Mouse (Mus musculus) megakaryocyte, embryonic 14.5 days (primary cell): ENCODE results near the gene Ifit2. TPM values are rescaled to one million over a fixed set of nuclear protein-coding genes. Genes with fewer than 3 reads are reported as not detected.

Experiments
- H3K27me3 ChIP-seq: replicated peaks from 2 replicates; pipeline ENCODE3; 2012; ENCODE audit warnings: inconsistent platforms
- H3K36me3 ChIP-seq: replicated peaks from 2 replicates; pipeline ENCODE3; 2012; ENCODE audit warnings: low read length, inconsistent platforms, mixed read lengths
- H3K4me1 ChIP-seq: 2 replicates; pipeline ENCODE4 v1.6.1; 2012; ENCODE audit warnings: inconsistent platforms
- H3K4me3 ChIP-seq: replicated peaks from 2 replicates; pipeline ENCODE3; 2012; ENCODE audit warnings: moderate library complexity, mild to moderate bottlenecking, inconsistent platforms
- H3K9me3 ChIP-seq: 2 replicates; pipeline ENCODE4 v1.6.1; 2012; ENCODE audit warnings: inconsistent platforms
- FLI1 ChIP-seq: IDR thresholded peaks from 2 replicates; pipeline ENCODE4 v1.6.1; 2012; ENCODE audit warnings: low read length, inconsistent platforms, mixed read lengths
- GATA1 ChIP-seq: IDR thresholded peaks from 3 replicates; pipeline ENCODE4 v1.6.1; 2012; ENCODE audit warnings: mixed read lengths, low read length, inconsistent platforms, borderline replicate concordance
- polyA plus RNA-seq: library from polyadenylated mRNA; stranded (reverse); fragments of >175 nt; gene quantifications from 2 replicates; pipeline ENCODE4 v1.2.3, GENCODE M21; 2012; ENCODE audit warnings: low replicate concordance; ENCODE audit not compliant: insufficient read depth

The Ifit2 gene
- 0.25 TPM in 1 of 2 replicates, not detected in the other for polyA plus RNA-seq

DNA sequence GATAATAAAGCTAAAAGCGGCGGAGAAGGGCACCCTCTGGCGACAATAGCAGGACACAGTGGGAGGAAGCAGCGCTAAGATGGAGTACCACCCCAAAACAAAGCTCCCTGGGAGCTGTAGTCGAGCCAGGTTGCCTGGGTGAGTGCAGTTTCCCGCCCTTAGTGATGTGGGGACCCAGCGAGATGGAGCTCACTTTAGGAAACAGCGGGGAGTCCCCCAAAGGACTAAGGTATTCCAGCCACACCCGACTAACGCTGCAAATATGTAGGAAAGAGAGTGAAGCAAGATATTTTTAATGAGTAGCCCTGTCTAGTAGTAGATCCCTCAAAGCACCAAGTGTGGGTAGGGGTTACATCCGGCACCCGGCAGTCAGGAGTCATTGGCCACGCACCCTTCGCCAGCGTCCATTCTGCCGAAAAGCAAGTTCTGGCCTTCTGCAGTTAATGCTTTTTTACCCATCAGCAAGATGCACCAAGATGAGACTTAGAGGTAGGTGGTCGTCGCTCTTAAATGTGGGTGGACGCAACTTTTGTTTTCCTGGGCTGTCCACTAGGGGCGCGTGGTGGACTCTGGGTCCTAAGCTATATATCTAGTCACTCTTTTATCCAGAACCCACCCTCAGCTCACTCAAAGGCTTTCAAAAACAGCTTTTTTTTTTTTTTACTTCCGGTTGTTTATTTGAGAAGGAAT is at the start of gene Ifit2:
Gene Ifit2, plus strand, starts transcription at position 161 of the 690 bp plus-strand sequence.
- H3K27me3 ChIP-seq = peaks cover 7% of the 10 kb centered on the region
- TF ChIP-seq FLI1 (no peak), GATA1 (no peak)
- H3K4me1 ChIP-seq = peaks cover 52% of the 10 kb centered on the region
- peak within 1 kb of the TSS; percentile 96 for H3K4me3 ChIP-seq
- H3K36me3 ChIP-seq = peaks cover 11% of the 10 kb centered on the region
- peaks cover 8% of the 10 kb centered on the region; the same call in 1 of the 2 replicates for H3K9me3 ChIP-seq

DNA sequence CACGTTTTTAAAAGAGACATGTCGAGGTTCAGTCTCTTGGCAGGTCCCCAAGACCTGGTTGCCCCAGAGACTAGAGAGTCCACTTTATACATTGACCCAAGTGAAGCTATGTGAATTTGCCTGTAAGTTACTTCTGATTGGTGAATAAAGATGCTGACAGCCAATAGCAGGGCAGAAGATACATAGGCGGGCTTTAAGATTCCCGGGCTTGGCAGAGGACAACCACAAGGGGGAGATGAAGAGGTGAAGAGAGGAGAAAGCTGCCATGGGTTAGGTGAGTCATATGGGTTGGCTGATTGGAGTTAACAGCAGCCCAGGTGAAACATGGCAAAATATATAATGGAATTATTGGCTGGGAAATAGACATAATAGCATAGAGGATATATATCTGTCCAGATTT is 49.7 kb upstream of the Ifit2 start:
- TF ChIP-seq GATA1 (no peak), FLI1 (no peak)
- Histone ChIP-seq H3K36me3 (peaks cover 22% of the 10 kb centered on the region), H3K4me3 (no peak overlapping the region), H3K9me3 (no peaks in the 10 kb centered on the region), H3K27me3 (no peaks in the 10 kb centered on the region), H3K4me1 (peaks cover 15% of the 10 kb centered on the region)

DNA sequence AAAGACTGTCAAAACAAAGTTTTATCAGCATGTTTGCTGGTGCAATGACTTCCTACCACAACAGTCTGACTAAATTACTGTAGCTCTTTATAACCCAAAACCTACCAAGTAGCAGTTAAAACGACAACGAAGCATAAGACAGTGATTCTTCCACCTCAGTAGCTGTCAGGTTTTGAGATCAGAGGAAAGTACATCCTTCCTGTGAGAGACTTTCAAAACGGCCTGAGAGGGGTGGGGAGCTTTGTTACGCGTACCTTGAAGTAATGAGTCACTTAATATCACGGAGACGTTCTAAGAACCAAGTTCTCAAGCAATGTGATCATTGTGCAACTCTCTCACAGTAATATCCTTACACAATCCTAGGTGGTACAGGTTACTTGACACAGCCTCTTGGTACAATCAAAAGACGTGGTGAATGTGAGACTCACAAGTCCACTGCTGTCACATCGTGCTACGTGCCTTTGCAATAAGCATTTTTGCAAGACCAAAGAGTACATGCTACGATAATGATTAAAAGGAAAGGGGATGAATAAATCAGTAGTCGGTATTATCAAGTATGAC is 45.3 kb upstream of the Ifit2 start:
- TF ChIP-seq FLI1 (no peak), GATA1 (no peak)
- Histone ChIP-seq H3K4me3 (no peak overlapping the region), H3K9me3 (no peaks in the 10 kb centered on the region), H3K36me3 (peaks cover 47% of the 10 kb centered on the region), H3K4me1 (peaks cover 15% of the 10 kb centered on the region), H3K27me3 (no peaks in the 10 kb centered on the region)

DNA sequence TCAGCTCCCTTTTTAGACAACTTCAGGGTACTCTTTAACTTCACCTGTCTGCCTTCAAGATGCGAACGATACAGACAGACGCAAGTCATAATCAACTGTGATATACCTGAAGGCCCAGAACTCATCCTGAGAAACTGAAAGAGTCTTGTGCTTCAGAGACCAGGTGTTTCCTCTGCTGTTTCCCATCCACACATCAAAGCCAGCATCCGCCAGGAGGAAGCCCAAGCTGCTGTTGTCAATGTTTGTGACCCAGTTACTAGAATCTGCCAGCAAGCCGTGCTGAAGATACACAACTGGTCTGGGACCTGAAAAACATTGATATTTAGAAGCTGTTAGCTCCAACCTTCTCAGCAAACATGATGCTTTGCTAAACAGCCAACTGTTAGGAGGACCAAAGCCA is 39.8 kb upstream of the Ifit2 start:
- Histone ChIP-seq H3K36me3 (peaks cover 46% of the 10 kb centered on the region), H3K27me3 (no peaks in the 10 kb centered on the region), H3K4me3 (no peak overlapping the region), H3K4me1 (peaks cover 7% of the 10 kb centered on the region), H3K9me3 (no peaks in the 10 kb centered on the region)
- no peak for TF ChIP-seq FLI1
- TF ChIP-seq GATA1 = no peak

DNA sequence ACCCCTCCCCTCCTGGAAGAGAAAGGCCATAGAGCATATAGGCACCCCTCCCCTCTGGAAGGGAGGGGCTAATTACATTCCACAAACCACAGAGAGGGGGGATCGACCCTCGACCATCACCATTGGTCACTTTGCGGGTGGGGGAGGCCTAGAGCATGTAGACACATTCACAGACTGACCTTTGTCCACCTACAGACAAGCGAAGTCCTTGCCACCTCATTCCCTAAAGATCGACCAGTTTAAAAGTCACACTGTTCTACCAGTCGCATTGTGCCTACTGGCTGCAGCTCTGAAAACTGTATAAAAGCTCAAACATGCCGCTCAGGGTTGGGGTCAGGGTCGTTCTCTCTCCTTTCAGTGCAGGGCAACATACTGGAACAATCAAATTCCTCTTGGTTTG is 39.0 kb upstream of the Ifit2 start:
- no peaks in the 10 kb centered on the region for H3K27me3 ChIP-seq
- peaks cover 38% of the 10 kb centered on the region for H3K36me3 ChIP-seq
- no peak overlapping the region for H3K4me3 ChIP-seq
- TF ChIP-seq FLI1 = no peak
- no peak for TF ChIP-seq GATA1
- H3K4me1 ChIP-seq = peaks cover 15% of the 10 kb centered on the region
- no peaks in the 10 kb centered on the region for H3K9me3 ChIP-seq

DNA sequence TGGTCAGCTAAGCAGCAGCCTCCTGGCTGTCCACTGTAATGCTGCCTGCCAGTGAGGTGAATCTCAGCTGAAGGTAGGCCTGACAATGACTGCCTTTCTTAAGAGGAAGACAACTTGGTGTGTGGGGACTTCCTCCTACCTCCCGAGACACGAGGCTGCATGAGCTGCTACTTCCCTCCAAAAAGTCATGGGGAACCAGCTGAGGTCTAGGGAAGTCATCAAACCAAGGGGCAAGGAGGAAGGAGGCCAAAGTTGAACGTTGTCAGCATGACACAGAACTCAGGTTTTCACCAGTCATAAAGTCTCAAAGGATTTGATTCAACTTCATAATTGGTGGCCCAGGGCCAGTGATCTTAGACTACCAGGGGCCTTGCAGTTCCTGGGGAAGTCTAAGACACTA is 34.8 kb upstream of the Ifit2 start:
- H3K4me3 ChIP-seq = no peak overlapping the region
- peaks cover 28% of the 10 kb centered on the region for H3K36me3 ChIP-seq
- no peaks in the 10 kb centered on the region for H3K9me3 ChIP-seq
- TF ChIP-seq FLI1 = no peak
- TF ChIP-seq GATA1 = no peak
- H3K27me3 ChIP-seq = no peaks in the 10 kb centered on the region
- H3K4me1 ChIP-seq = peaks cover 38% of the 10 kb centered on the region

DNA sequence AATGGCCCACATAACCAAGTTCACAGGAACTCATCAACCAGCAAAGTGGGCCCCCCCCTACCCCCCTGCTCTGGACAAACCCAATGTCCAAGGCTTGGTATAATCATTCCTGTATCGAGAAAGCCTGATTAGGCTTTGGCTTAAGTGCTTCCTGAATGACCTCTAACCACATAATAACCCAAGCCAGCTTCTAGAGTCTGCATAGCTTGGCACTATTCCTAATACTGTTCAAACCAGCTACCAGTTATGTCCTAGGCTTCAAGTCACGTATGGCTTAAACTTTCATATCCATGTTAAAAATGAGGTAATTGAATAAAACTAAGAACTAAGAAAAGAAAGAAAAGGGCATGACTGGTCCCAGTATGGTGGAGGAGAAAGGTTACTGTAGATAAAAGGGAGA is 34.1 kb upstream of the Ifit2 start:
- TF ChIP-seq FLI1 = no peak
- no peak for TF ChIP-seq GATA1
- no peaks in the 10 kb centered on the region for H3K9me3 ChIP-seq
- H3K4me1 ChIP-seq = peaks cover 43% of the 10 kb centered on the region
- no peaks in the 10 kb centered on the region for H3K27me3 ChIP-seq
- H3K4me3 ChIP-seq = no peak overlapping the region
- peaks cover 26% of the 10 kb centered on the region for H3K36me3 ChIP-seq

DNA sequence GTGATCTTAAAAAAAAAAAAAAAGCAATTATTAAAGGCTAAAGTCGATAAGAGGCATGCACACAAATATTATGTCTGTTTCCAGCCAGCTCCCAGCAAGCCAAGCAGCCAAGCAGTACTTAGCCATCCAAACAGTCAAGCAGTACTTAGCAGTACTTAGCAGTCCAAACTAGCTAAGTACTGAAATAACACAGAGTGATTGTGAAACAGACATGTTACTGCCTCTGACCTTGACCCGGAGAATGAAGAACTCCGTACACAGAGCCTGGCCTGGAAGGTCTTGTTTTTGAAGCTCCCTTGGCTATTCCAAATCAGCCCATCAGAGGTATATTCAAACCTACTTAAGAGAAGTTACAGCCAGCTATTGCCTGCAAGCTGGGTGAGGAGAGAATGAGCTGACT is 33.3 kb upstream of the Ifit2 start:
- TF ChIP-seq GATA1 (no peak), FLI1 (no peak)
- H3K4me3 ChIP-seq = no peak overlapping the region
- no peaks in the 10 kb centered on the region for H3K9me3 ChIP-seq
- H3K36me3 ChIP-seq = peaks cover 23% of the 10 kb centered on the region
- peaks cover 49% of the 10 kb centered on the region for H3K4me1 ChIP-seq
- no peaks in the 10 kb centered on the region for H3K27me3 ChIP-seq

DNA sequence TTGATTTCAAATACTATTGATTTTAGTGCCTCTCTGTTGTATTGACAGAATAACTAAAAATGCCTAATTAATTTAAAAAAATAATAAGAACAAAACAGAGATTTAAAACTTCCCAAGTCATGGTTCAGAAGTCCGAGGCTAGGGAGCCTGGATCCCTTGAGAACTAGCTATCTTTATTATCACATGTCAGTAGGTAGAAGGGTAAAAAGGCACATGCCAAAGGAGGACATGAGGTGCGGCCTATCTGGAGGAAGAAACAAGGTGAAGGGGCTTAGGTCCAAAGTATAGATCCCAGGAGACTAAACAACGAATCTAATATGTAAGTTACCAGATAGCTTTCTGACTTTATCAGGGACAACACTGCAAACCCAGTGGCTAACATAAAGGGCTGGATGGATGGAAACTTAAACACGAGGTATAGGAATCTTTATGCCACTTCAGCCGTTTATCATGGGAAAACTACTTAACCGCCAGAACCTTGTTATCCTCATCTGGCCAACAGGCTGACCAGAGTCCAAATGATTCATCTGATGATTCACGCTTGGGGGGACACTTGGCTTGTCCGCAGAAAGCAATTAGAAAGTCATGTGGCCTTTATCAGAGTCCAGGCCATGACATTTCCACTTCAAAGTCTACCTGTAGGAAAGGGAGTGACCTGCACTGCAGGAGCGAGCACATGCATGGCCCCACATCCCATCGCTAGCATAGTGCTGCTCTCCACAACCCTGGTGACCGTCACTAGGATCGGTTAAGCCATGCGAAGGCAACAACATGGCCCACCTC is 32.5 kb upstream of the Ifit2 start:
- TF ChIP-seq GATA1 (no peak), FLI1 (no peak)
- no peaks in the 10 kb centered on the region for H3K27me3 ChIP-seq
- H3K4me3 ChIP-seq = no peak overlapping the region
- peaks cover 51% of the 10 kb centered on the region for H3K4me1 ChIP-seq
- no peaks in the 10 kb centered on the region for H3K9me3 ChIP-seq
- peaks cover 23% of the 10 kb centered on the region for H3K36me3 ChIP-seq

DNA sequence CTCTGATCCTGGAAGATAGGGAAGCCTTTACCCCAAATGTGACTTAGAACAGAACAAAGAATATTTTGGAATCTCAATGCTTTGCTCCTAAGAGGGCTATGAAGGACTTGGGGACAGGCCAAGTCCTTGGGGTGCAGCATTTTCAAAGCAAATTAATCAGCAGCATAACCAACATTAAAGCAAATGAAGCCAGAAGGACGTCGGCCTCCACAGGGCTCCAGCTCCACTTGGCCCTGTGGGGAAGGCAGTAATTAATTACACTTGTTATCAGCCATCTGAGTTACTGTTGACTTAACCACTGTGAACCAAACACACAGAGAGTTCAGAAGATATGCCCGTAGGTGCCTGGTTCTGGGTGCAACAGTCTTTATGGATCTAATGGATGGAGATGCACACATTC is 31.7 kb upstream of the Ifit2 start:
- no peak for TF ChIP-seq GATA1
- TF ChIP-seq FLI1 = no peak
- no peaks in the 10 kb centered on the region for H3K27me3 ChIP-seq
- no peak overlapping the region for H3K4me3 ChIP-seq
- no peaks in the 10 kb centered on the region for H3K9me3 ChIP-seq
- H3K36me3 ChIP-seq = peaks cover 28% of the 10 kb centered on the region
- H3K4me1 ChIP-seq = peaks cover 54% of the 10 kb centered on the region
